Mouse (Mus musculus): ENCODE measurements around the gene Etv3.

DNA sequence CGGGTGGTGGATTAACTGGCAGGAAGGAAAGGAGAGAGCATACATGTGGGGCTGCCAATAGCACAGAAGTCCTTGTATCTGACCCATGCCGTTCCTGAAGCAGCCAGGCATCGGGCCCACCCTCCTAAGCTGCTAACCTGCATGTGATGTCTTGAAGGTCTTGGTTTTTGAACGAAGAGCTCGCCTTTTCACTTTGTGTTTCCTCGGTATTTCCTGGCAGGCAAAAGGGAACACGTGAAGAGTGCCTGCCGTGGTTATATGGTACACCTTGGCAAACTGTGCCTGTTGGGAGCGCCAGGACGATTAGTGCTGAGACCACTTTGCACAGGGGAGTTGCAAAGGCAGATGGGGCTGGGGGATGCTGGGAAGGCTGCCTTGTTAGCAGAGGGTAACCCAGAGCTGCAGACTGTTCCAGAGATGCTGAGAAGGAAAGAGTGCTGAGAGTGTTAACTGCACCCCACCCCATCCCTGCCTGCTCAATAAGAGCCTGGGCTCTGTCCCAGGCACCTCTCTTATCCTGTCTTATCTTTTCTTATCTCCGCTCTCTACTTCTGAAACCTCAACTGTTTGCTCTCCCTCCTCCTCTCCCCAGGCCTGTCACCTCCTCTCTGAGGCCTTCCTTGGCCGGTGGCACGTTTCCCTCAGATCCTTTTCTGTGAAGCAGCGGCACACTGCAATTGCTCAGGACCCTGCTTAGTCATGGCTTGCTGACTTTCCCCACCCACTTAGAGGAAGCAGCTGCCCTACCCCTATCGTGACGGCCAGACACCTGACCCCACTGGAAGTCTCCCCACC, 13.0 kb upstream of the Etv3 start:
- TF ChIP-seq CTCF (IDR thresholded peaks at IDR 0.05; ENCODE audit: low read depth), result no peak
- no peak for TF ChIP-seq EP300 (IDR thresholded peaks at IDR 0.05; ENCODE audit: low read depth)
